Mouse (Mus musculus): ENCODE measurements around the gene Bcl6b.

GRCm38 (mm10) chr11:70251853-70252252 is 22.3 kb upstream of the Bcl6b start:
- TF ChIP-seq EP300 (IDR thresholded peaks at IDR 0.05; ENCODE audit: insufficient read depth, low read depth, low read length) (no peak), CTCF (IDR thresholded peaks at IDR 0.05; ENCODE audit: low read depth, low read length) (no peak)

Data from ES-Bruce4 (cell line).